Mouse (Mus musculus) CD4-positive, CD25-positive, alpha-beta regulatory T cell (primary cell): ENCODE results near the gene Gm10277. TPM values are rescaled to one million over a fixed set of nuclear protein-coding genes. Genes with fewer than 3 reads are reported as not detected.

Experiments
- polyA plus RNA-seq: library from polyadenylated mRNA; unstranded; fragments of 100-300 nt; shearing (Covaris generic); gene quantifications from one replicate; pipeline ENCODE4 v1.2.1, GENCODE M21; 2017

Gm10277 gene
- polyA plus RNA-seq, result 0.41 TPM

GRCm38 (mm10) chr11:77787707-77788106 lies at the start of gene Gm10277:
Gene Gm10277, minus strand, starts transcription at chr11:77787747.

GRCm38 (mm10) chr11:77762783-77763672 lies 24.5 kb downstream of the Gm10277 start, which contains the start of gene Myo18a:
Gene Myo18a, plus strand, starts transcription at chr11:77763246.

Other genes starting within 250 kb of the Gm10277 start
- gene Taok1, start 179.9 kb downstream of the Gm10277 start, polyA plus RNA-seq, result 9.7 TPM
- gene Nufip2, start 101.6 kb downstream of the Gm10277 start, polyA plus RNA-seq, result 49.7 TPM
- 0.17 TPM for gene Cryba1, start 62.5 kb downstream of the Gm10277 start, polyA plus RNA-seq
- gene Myo18a, start 24.5 kb downstream of the Gm10277 start, polyA plus RNA-seq, result 63.1 TPM
- 1.2 TPM for gene Pipox, start 106.3 kb upstream of the Gm10277 start, polyA plus RNA-seq
- not detected for gene Sez6, start 143.1 kb upstream of the Gm10277 start, polyA plus RNA-seq
- 55.7 TPM for gene Phf12, start 195.0 kb upstream of the Gm10277 start, polyA plus RNA-seq
- 4.3 TPM for gene Dhrs13, start 244.5 kb upstream of the Gm10277 start, polyA plus RNA-seq